Mouse (Mus musculus) kidney, postnatal 0 days (tissue): Measurements from ENCODE around the gene Cmtm7. TPM values are rescaled to one million over a fixed set of nuclear protein-coding genes. Genes with fewer than 3 reads are reported as not detected.
A peak's percentile ranks its signal among the peaks of the same experiment; 100 is the strongest.

Experiments
- ATAC-seq: fragments of 200-750 bp; cut with Nextera tagmentation; replicated peaks from 2 replicates; pipeline ENCODE4 v1.8.0; 2017; ENCODE audit warnings: low read depth, moderate number of reproducible peaks, moderate TSS enrichment, moderate library complexity; ENCODE audit not compliant: low FRiP score
- DNase-seq: peaks from one replicate; pipeline ENCODE4 v3.0.0-alpha.2; 2016; ENCODE audit warnings: low spot score
- H3K27ac ChIP-seq: fragments of 300-500 bp; sonication (generic); 2 replicates; pipeline ENCODE4 v1.5.1; 2014; ENCODE audit warnings: mild to moderate bottlenecking
- H3K27me3 ChIP-seq: fragments of 300-500 bp; sonication (generic); 2 replicates; pipeline ENCODE4 v1.6.1; 2014; ENCODE audit warnings: low read length, mixed read lengths; ENCODE audit not compliant: insufficient read depth
- H3K36me3 ChIP-seq: fragments of 300-500 bp; sonication (generic); 2 replicates; pipeline ENCODE4 v1.6.1; 2014; ENCODE audit warnings: low read length, mixed read lengths; ENCODE audit not compliant: insufficient read depth
- H3K4me1 ChIP-seq: fragments of 300-500 bp; sonication (generic); replicated peaks from 2 replicates; pipeline ENCODE4 v1.6.1; 2014; ENCODE audit warnings: antibody characterized with exemption, low read length, mixed read lengths; ENCODE audit not compliant: insufficient read depth
- H3K4me2 ChIP-seq: fragments of 300-500 bp; sonication (generic); 2 replicates; pipeline ENCODE4 v1.6.1; 2014; ENCODE audit warnings: mild to moderate bottlenecking, low read length, moderate library complexity, mixed read lengths
- H3K4me3 ChIP-seq: fragments of 300-500 bp; sonication (generic); replicated peaks from 2 replicates; pipeline ENCODE4 v1.5.1; 2014; ENCODE audit warnings: low read depth, low read length
- H3K9ac ChIP-seq: fragments of 300-500 bp; sonication (generic); 2 replicates; pipeline ENCODE4 v1.6.1; 2014; ENCODE audit warnings: low read depth, low read length
- H3K9me3 ChIP-seq: fragments of 300-500 bp; sonication (generic); replicated peaks from 2 replicates; pipeline ENCODE4 v1.6.1; 2016; ENCODE audit warnings: low read length, inconsistent platforms, mixed read lengths
- CTCF ChIP-seq: IDR thresholded peaks from 2 replicates; pipeline ENCODE4 v1.5.1; 2016; ENCODE audit warnings: antibody characterized with exemption, low read depth, mild to moderate bottlenecking, moderate library complexity
- WGBS: fragments of 180-500 bp; shearing (Covaris S2); extraction: QIAGEN DNeasy Blood & Tissue Kit; methylation state at CpG from one replicate; pipeline ENCODE4 v1.1.7; 2014; 5-methylcytosine and 5-hydroxymethylcytosine counted together
- polyA plus RNA-seq: library from polyadenylated mRNA; unstranded; fragments of >200 nt; fragmentation: Nextera tagmentation; extraction: Ambion mirVana; gene quantifications from 2 replicates; pipeline ENCODE4 v1.2.1, GENCODE M21; 2015

The Cmtm7 gene
- 95.4 and 102 TPM in 2 replicates for polyA plus RNA-seq

- DNase-seq = peak; percentile 88
- Histone ChIP-seq H3K4me3 (peak within 1 kb of the TSS; percentile 53), H3K9ac (peak within 1 kb of the TSS; percentile 76), H3K4me1 (peaks cover 6% of the 10 kb centered on the region; the same call in 1 of the 2 replicates), H3K27me3 (no peaks in the 10 kb centered on the region), H3K4me2 (peak within 1 kb of the TSS; percentile 83), H3K27ac (peak within 1 kb of the TSS; percentile 89), H3K36me3 (no peaks in the 10 kb centered on the region), H3K9me3 (no peaks in the 10 kb centered on the region)
- peak; percentile 89 for ATAC-seq
- WGBS = under 1% methylated on average over 51 of the region's 54 CpGs
- no peak for TF ChIP-seq CTCF
These were observed at the start of gene Cmtm7 for GRCm38 (mm10) chr9:114781526-114782212. Gene Cmtm7 (minus strand): TSS chr9:114781856.

GRCm38 (mm10) chr9:114830351-114830750 is 48.7 kb upstream of the Cmtm7 start:
- no peak for ATAC-seq
- DNase-seq = no peak
- no peaks in the 10 kb centered on the region for H3K36me3 ChIP-seq
- no peak overlapping the region for H3K27ac ChIP-seq
- no peak overlapping the region for H3K9ac ChIP-seq
- H3K4me2 ChIP-seq = no peak overlapping the region
- no peak overlapping the region for H3K4me3 ChIP-seq
- H3K27me3 ChIP-seq = no peaks in the 10 kb centered on the region
- peaks cover 10% of the 10 kb centered on the region; the same call in 1 of the 2 replicates for H3K4me1 ChIP-seq
- TF ChIP-seq CTCF = no peak
- 40% methylated on average over 7 of the region's 7 CpGs for WGBS
- no peaks in the 10 kb centered on the region for H3K9me3 ChIP-seq

- no peaks in the 10 kb centered on the region for H3K27me3 ChIP-seq
- no peak overlapping the region for H3K4me2 ChIP-seq
- no peaks in the 10 kb centered on the region for H3K9me3 ChIP-seq
- H3K27ac ChIP-seq = no peak overlapping the region
- ATAC-seq (no peak), DNase-seq (no peak)
- no peak overlapping the region for H3K4me3 ChIP-seq
- H3K36me3 ChIP-seq = no peaks in the 10 kb centered on the region
- TF ChIP-seq CTCF = no peak
- peaks cover 10% of the 10 kb centered on the region; the same call in 1 of the 2 replicates for H3K4me1 ChIP-seq
- no peak overlapping the region for H3K9ac ChIP-seq
- 86% methylated on average over 8 of the region's 8 CpGs for WGBS
These were observed 48.0 kb upstream of the Cmtm7 start for GRCm38 (mm10) chr9:114829669-114830068.

- peak; percentile 49; the same call in 1 of the 2 replicates for TF ChIP-seq CTCF
- H3K4me3 ChIP-seq = no peak overlapping the region
- H3K4me2 ChIP-seq = no peak overlapping the region
- H3K9ac ChIP-seq = no peak overlapping the region
- DNase-seq = no peak
- H3K36me3 ChIP-seq = no peaks in the 10 kb centered on the region
- no peaks in the 10 kb centered on the region for H3K9me3 ChIP-seq
- no peaks in the 10 kb centered on the region for H3K27me3 ChIP-seq
- H3K27ac ChIP-seq = 0 out of 2 replicates have a peak overlapping the region, but pooled peaks have one; percentile 13
- 97% methylated on average over 6 of the region's 6 CpGs for WGBS
- peaks cover 10% of the 10 kb centered on the region; the same call in 1 of the 2 replicates for H3K4me1 ChIP-seq
- no peak for ATAC-seq
These were observed 46.7 kb upstream of the Cmtm7 start for GRCm38 (mm10) chr9:114828377-114828776.

- Histone ChIP-seq H3K4me2 (no peak overlapping the region), H3K27me3 (no peaks in the 10 kb centered on the region), H3K9me3 (no peaks in the 10 kb centered on the region), H3K9ac (no peak overlapping the region), H3K4me1 (peaks cover 7% of the 10 kb centered on the region; the same call in 1 of the 2 replicates), H3K36me3 (no peaks in the 10 kb centered on the region), H3K27ac (peak overlapping the region; percentile 31; the same call in 1 of the 2 replicates), H3K4me3 (no peak overlapping the region)
- no peak for TF ChIP-seq CTCF
- WGBS = 33% methylated on average over 1 of the region's 1 CpGs
- DNase-seq (no peak), ATAC-seq (no peak)
These were observed 45.7 kb upstream of the Cmtm7 start for GRCm38 (mm10) chr9:114827242-114827852.

GRCm38 (mm10) chr9:114824166-114824565 is 42.5 kb upstream of the Cmtm7 start:
- WGBS = 87% methylated on average over 7 of the region's 7 CpGs
- no peak for ATAC-seq

More at GRCm38 (mm10) chr9:114824166-114824565, 42.5 kb upstream of the Cmtm7 start:
- Histone ChIP-seq H3K27ac (no peak overlapping the region), H3K4me1 (peaks cover 7% of the 10 kb centered on the region; the same call in 1 of the 2 replicates), H3K9me3 (no peaks in the 10 kb centered on the region), H3K36me3 (no peaks in the 10 kb centered on the region), H3K9ac (no peak overlapping the region), H3K27me3 (no peaks in the 10 kb centered on the region), H3K4me2 (no peak overlapping the region), H3K4me3 (no peak overlapping the region)
- no peak for TF ChIP-seq CTCF
- no peak for DNase-seq
